Mouse (Mus musculus): Measurements from ENCODE around the gene Sclt1. TPM values are rescaled to one million over a fixed set of nuclear protein-coding genes. Genes with fewer than 3 reads are reported as not detected.

Gene Sclt1
- polyA plus RNA-seq, 1 experiment: 3.8 TPM

- 75% methylated on average over 13 of the region's 13 CpGs for WGBS
- no peak overlapping the region for H3K4me3 ChIP-seq (ENCODE audit: insufficient read depth, low read depth, low read length)
- H3K27ac ChIP-seq (ENCODE audit: insufficient read depth, low read depth, low read length): no peak overlapping the region
- H3K27me3 ChIP-seq (replicated peaks; ENCODE audit: control insufficient read depth, insufficient read depth, low read length): no peaks in the 10 kb centered on the region
- H3K4me1 ChIP-seq (ENCODE audit: control insufficient read depth, insufficient read depth, low read length): peaks cover 2% of the 10 kb centered on the region; the same call in 1 of the 2 replicates
- peaks cover 7% of the 10 kb centered on the region; the same call in 1 of the 2 replicates for H3K36me3 ChIP-seq (ENCODE audit: control insufficient read depth, insufficient read depth, low read length)
- DNase-seq: no peak
- TF ChIP-seq CTCF (conservative IDR thresholded peaks at IDR 0.05; ENCODE audit: insufficient read depth, insufficient read length, low read depth, low read length): no peak
- TF ChIP-seq POLR2A (IDR thresholded peaks at IDR 0.05; ENCODE audit: low read depth, low read length): no peak
Observed at GRCm38 (mm10) chr3:41605601-41606329, 136.5 kb downstream of the Sclt1 start.

DNA sequence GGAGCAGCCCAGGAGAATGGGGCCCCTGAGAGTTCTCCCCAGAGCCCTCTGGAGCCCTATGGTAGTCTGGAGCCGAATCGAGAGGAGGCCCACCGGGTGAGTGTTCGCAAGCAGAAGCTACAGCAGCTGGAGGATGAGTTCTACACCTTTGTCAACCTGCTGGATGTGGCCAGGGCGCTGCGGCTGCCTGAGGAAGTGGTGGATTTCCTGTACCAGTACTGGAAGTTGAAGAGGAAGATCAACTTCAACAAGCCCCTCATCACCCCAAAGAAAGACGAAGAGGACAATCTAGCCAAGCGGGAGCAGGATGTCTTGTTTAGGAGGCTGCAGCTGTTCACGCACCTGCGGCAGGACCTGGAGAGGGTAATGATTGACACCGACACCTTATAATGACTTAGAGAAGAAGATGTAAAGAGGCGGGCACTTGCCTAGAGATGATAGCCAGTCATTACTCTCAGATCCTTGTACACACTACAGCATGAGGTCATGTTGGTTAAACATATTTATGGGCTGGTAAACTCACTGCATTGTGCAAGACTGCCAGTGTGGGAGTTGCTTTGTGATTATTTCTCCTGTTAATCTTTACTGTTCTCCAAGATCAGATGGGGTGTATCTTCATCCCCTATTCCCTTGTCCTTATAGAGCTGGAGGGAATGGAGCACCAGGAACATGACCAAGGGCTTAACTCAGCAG, 137.5 kb downstream of the Sclt1 start:
- DNase-seq: no peak
- H3K36me3 ChIP-seq (ENCODE audit: control insufficient read depth, insufficient read depth, low read length): peaks cover 3% of the 10 kb centered on the region; the same call in 1 of the 2 replicates
- H3K27me3 ChIP-seq (replicated peaks; ENCODE audit: control insufficient read depth, insufficient read depth, low read length): no peaks in the 10 kb centered on the region
- 77% methylated on average over 12 of the region's 12 CpGs for WGBS
- no peak overlapping the region for H3K4me3 ChIP-seq (ENCODE audit: insufficient read depth, low read depth, low read length)
- TF ChIP-seq CTCF (conservative IDR thresholded peaks at IDR 0.05; ENCODE audit: insufficient read depth, insufficient read length, low read depth, low read length): no peak
- no peak for TF ChIP-seq POLR2A (IDR thresholded peaks at IDR 0.05; ENCODE audit: low read depth, low read length)
- no peak overlapping the region for H3K27ac ChIP-seq (ENCODE audit: insufficient read depth, low read depth, low read length)
- peaks cover 7% of the 10 kb centered on the region; the same call in 1 of the 2 replicates for H3K4me1 ChIP-seq (ENCODE audit: control insufficient read depth, insufficient read depth, low read length)

DNA sequence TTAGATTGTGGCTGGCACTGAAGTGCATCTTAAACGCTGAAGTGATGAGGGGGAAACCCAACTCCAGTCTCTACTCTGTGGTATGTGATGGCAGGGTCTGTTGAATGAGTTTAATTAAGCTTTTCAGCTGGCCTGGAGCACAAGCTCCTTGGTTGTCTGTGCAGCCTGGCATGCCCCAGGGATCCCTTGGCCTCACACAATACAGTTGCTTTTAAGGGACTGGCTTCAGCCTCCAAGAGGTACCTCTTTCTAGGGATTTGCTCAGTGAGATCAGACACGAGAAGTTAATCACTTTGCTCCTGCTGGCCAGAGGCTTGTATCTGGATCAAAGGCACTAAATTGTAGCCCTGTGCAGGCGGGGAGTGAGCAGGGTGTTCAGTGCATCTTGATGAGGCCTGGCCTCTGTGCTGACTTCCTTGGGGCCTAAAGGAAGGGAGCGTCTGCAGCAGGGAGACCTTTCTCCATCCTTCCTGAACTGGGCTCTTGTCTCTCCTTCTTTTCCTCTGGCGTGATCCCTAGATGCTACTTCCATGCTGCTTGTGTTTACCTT, 138.8 kb downstream of the Sclt1 start:
- Histone ChIP-seq H3K4me1 (ENCODE audit: control insufficient read depth, insufficient read depth, low read length) (peaks cover 5% of the 10 kb centered on the region; the same call in 1 of the 2 replicates), H3K27ac (ENCODE audit: insufficient read depth, low read depth, low read length) (no peak overlapping the region), H3K36me3 (ENCODE audit: control insufficient read depth, insufficient read depth, low read length) (peaks cover 3% of the 10 kb centered on the region; the same call in 1 of the 2 replicates), H3K27me3 (replicated peaks; ENCODE audit: control insufficient read depth, insufficient read depth, low read length) (no peaks in the 10 kb centered on the region), H3K4me3 (ENCODE audit: insufficient read depth, low read depth, low read length) (no peak overlapping the region)
- TF ChIP-seq CTCF (conservative IDR thresholded peaks at IDR 0.05; ENCODE audit: insufficient read depth, insufficient read length, low read depth, low read length) (no peak), POLR2A (IDR thresholded peaks at IDR 0.05; ENCODE audit: low read depth, low read length) (no peak)
- 63% methylated on average over 5 of the region's 5 CpGs for WGBS
- DNase-seq: no peak

DNA sequence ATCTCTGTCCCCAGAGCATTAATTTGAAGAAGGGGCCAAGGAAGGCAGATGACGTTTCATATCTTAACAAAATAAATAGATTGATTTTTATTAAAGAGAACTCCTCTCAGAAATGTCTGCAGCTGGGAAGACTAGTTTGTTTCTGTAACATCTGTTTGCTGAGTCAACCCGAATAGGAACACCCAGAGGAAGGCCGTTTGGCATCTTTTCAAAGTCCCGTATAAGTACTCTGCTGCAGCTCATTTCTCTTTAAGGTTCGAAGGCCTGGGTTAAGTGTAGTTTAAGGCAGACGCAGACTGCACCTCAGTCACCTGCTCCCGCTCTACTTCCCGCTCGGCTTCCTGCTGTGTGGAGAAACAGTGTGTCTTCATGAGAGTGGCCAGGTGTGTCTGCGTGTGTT, 139.4 kb downstream of the Sclt1 start:
- no peak overlapping the region for H3K4me3 ChIP-seq (ENCODE audit: insufficient read depth, low read depth, low read length)
- H3K36me3 ChIP-seq (ENCODE audit: control insufficient read depth, insufficient read depth, low read length): peaks cover 3% of the 10 kb centered on the region; the same call in 1 of the 2 replicates
- DNase-seq: no peak
- peaks cover 5% of the 10 kb centered on the region; the same call in 1 of the 2 replicates for H3K4me1 ChIP-seq (ENCODE audit: control insufficient read depth, insufficient read depth, low read length)
- H3K27ac ChIP-seq (ENCODE audit: insufficient read depth, low read depth, low read length): no peak overlapping the region
- TF ChIP-seq CTCF (conservative IDR thresholded peaks at IDR 0.05; ENCODE audit: insufficient read depth, insufficient read length, low read depth, low read length) (no peak), POLR2A (IDR thresholded peaks at IDR 0.05; ENCODE audit: low read depth, low read length) (no peak)
- H3K27me3 ChIP-seq (replicated peaks; ENCODE audit: control insufficient read depth, insufficient read depth, low read length): no peaks in the 10 kb centered on the region
- 48% methylated on average over 10 of the region's 10 CpGs for WGBS

DNA sequence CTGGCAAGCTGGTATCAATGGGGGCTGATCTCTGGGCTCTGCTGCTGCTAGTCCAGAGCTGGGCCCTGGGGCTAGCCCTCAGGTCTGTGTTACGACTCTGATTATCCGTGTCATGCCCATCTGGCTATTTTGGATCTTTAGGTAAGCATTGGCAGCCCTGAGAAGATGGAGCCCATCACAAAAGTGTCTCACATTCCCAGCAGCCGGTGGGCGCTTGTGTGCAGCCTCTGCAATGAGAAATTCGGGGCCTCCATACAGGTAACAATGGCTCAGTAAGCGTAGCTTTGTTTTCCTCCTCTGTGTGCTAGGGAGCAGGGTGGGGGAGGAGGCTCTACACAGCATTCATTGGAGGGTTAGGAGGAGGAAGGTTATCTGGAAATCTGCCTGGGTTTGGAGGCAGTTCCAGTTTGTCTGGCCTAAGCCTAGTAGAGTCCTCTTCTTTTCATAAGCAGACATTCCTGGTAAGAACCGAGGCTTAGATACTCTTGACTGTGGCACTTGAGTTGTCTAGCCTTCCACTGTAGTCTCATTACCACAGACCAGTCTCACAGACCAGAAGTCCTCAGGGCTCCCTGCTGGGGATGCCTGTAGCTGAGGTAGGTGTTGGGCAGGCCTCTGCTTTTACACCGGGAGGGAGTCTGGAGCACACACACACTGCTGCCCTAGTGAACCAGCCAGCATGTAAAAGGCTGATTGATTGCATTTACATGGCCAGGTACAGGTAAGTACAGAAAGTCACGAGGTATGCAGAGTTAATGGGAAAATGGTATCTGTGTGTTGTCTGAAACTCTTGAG, 140.9 kb downstream of the Sclt1 start:
- 75% methylated on average over 9 of the region's 9 CpGs for WGBS
- peaks cover 3% of the 10 kb centered on the region; the same call in 1 of the 2 replicates for H3K36me3 ChIP-seq (ENCODE audit: control insufficient read depth, insufficient read depth, low read length)
- no peak for DNase-seq

GRCm38 (mm10) chr3:41599806-41600589, 142.3 kb downstream of the Sclt1 start:
- peaks cover 5% of the 10 kb centered on the region; the same call in 1 of the 2 replicates for H3K4me1 ChIP-seq (ENCODE audit: control insufficient read depth, insufficient read depth, low read length)
- DNase-seq: peak; percentile 80
- no peak overlapping the region for H3K27ac ChIP-seq (ENCODE audit: insufficient read depth, low read depth, low read length)
- H3K36me3 ChIP-seq (ENCODE audit: control insufficient read depth, insufficient read depth, low read length): peaks cover 3% of the 10 kb centered on the region; the same call in 1 of the 2 replicates
- no peaks in the 10 kb centered on the region for H3K27me3 ChIP-seq (replicated peaks; ENCODE audit: control insufficient read depth, insufficient read depth, low read length)
- WGBS: 46% methylated on average over 14 of the region's 14 CpGs
- H3K4me3 ChIP-seq (ENCODE audit: insufficient read depth, low read depth, low read length): no peak overlapping the region
- TF ChIP-seq POLR2A (IDR thresholded peaks at IDR 0.05; ENCODE audit: low read depth, low read length): no peak
- peak; percentile 79 for TF ChIP-seq CTCF (conservative IDR thresholded peaks at IDR 0.05; ENCODE audit: insufficient read depth, insufficient read length, low read depth, low read length)

More for the DNA sequence above, 140.9 kb downstream of the Sclt1 start:
- Histone ChIP-seq H3K4me3 (ENCODE audit: insufficient read depth, low read depth, low read length) (no peak overlapping the region), H3K27me3 (replicated peaks; ENCODE audit: control insufficient read depth, insufficient read depth, low read length) (no peaks in the 10 kb centered on the region), H3K4me1 (ENCODE audit: control insufficient read depth, insufficient read depth, low read length) (peaks cover 5% of the 10 kb centered on the region; the same call in 1 of the 2 replicates), H3K27ac (ENCODE audit: insufficient read depth, low read depth, low read length) (no peak overlapping the region)
- TF ChIP-seq POLR2A (IDR thresholded peaks at IDR 0.05; ENCODE audit: low read depth, low read length) (no peak), CTCF (conservative IDR thresholded peaks at IDR 0.05; ENCODE audit: insufficient read depth, insufficient read length, low read depth, low read length) (no peak)

Measured in kidney, adult 2 months (tissue).